Mouse (Mus musculus) MEL (cell line): ENCODE data around the gene Xcr1. TPM values are rescaled to one million over a fixed set of nuclear protein-coding genes. Genes with fewer than 3 reads are reported as not detected.

Source experiments
- DNase-seq: peaks from one replicate; pipeline ENCODE4 v3.0.0; 2011; ENCODE audit warnings: low read depth, low spot score
- H3K27ac ChIP-seq: 2 replicates; pipeline ENCODE4 v1.5.1; 2012; ENCODE audit warnings: low read depth, mild to moderate bottlenecking, control low read depth, low read length, moderate library complexity; ENCODE audit not compliant: control insufficient read depth
- H3K27me3 ChIP-seq, 2 experiments: fragments of 150-350 bp in 1 of 2; sonication (generic) in 1 of 2; 2 replicates each; pipeline ENCODE4 v1.6.1; 2012; ENCODE audit warnings: low read length in 2 of 2, mild to moderate bottlenecking in 2 of 2, improper control_type of control experiment in 1 of 2, moderate library complexity in 1 of 2; ENCODE audit not compliant: insufficient read depth in 2 of 2, control insufficient read depth in 1 of 2
- H3K36me3 ChIP-seq, 2 experiments: 2 replicates each; pipeline ENCODE4 v1.6.1; 2012 to 2014; ENCODE audit warnings: low read length in 2 of 2, improper control_type of control experiment in 1 of 2, inconsistent platforms in 1 of 2, mild to moderate bottlenecking in 1 of 2; ENCODE audit not compliant: insufficient read depth in 2 of 2, control insufficient read depth in 1 of 2
- H3K4me1 ChIP-seq, 2 experiments: fragments of 150-350 bp in 1 of 2; sonication (generic) in 1 of 2; 2 replicates each; pipeline ENCODE4 v1.6.1; 2012; ENCODE audit warnings: low read length in 2 of 2, improper control_type of control experiment in 1 of 2, mild to moderate bottlenecking in 1 of 2; ENCODE audit not compliant: insufficient read depth in 2 of 2, control insufficient read depth in 1 of 2
- H3K4me3 ChIP-seq, 2 experiments: fragments of 150-350 bp in 1 of 2; sonication (generic) in 1 of 2; 2 replicates each; pipeline ENCODE4 v1.5.1; 2012; ENCODE audit warnings: low read depth in 2 of 2, low read length in 2 of 2, mild to moderate bottlenecking in 2 of 2, moderate library complexity in 2 of 2, control low read depth in 1 of 2, improper control_type of control experiment in 1 of 2; ENCODE audit not compliant: control insufficient read depth in 1 of 2, insufficient read depth in 1 of 2
- H3K79me2 ChIP-seq: 2 replicates; pipeline ENCODE4 v1.6.1; 2012; ENCODE audit warnings: mild to moderate bottlenecking, low read length, moderate library complexity; ENCODE audit not compliant: control insufficient read depth, poor library complexity, insufficient read depth
- H3K9ac ChIP-seq: 2 replicates; pipeline ENCODE4 v1.6.1; 2012; ENCODE audit warnings: low read depth, mild to moderate bottlenecking, control low read depth, low read length, moderate library complexity; ENCODE audit not compliant: control insufficient read depth, poor library complexity, severe bottlenecking
- H3K9me3 ChIP-seq: fragments of 150-350 bp; sonication (generic); replicated peaks from 2 replicates; pipeline ENCODE4 v1.6.1; 2012; ENCODE audit warnings: mild to moderate bottlenecking, low read length, improper control_type of control experiment, moderate library complexity; ENCODE audit not compliant: insufficient read depth
- BHLHE40 ChIP-seq: IDR thresholded peaks from 2 replicates; pipeline ENCODE4 v1.6.1; 2012; ENCODE audit warnings: low read depth, mild to moderate bottlenecking, inconsistent platforms, low read length, improper control_type of control experiment, borderline replicate concordance
- CHD1 ChIP-seq: IDR thresholded peaks from 2 replicates; pipeline ENCODE4 v1.6.1; 2012; ENCODE audit warnings: low read depth, mild to moderate bottlenecking, inconsistent platforms, low read length, improper control_type of control experiment
- CHD2 ChIP-seq: IDR thresholded peaks from 2 replicates; pipeline ENCODE4 v1.6.1; 2011; ENCODE audit warnings: low read length, improper control_type of control experiment
- CTCF ChIP-seq, 3 experiments: IDR thresholded peaks in 2 of 3; conservative IDR thresholded peaks in 1 of 3; 2 replicates each; pipeline ENCODE4 v1.5.1; 2011 to 2012; ENCODE audit warnings: low read length in 3 of 3, low read depth in 2 of 3, mild to moderate bottlenecking in 2 of 3, improper control_type of control experiment in 1 of 3, inconsistent platforms in 1 of 3, mixed read lengths in 1 of 3, moderate library complexity in 1 of 3; ENCODE audit not compliant: control insufficient read depth in 1 of 3, insufficient read depth in 1 of 3, poor library complexity in 1 of 3, severe bottlenecking in 1 of 3
- EP300 ChIP-seq, 2 experiments: IDR thresholded peaks; 2 replicates each; pipeline ENCODE4 v1.6.1; 2011; ENCODE audit warnings: improper control_type of control experiment in 2 of 2, low read length in 2 of 2, low read depth in 1 of 2, mild to moderate bottlenecking in 1 of 2
- ETS1 ChIP-seq: IDR thresholded peaks from 2 replicates; pipeline ENCODE4 v1.6.1; 2012; ENCODE audit warnings: low read depth, mild to moderate bottlenecking, inconsistent platforms, low read length, improper control_type of control experiment, moderate library complexity
- GATA1 ChIP-seq: IDR thresholded peaks from 2 replicates; pipeline ENCODE4 v1.6.1; 2011; ENCODE audit warnings: low read depth, low read length, improper control_type of control experiment
- HCFC1 ChIP-seq: IDR thresholded peaks from 2 replicates; pipeline ENCODE4 v1.6.1; 2012; ENCODE audit warnings: low read depth, mild to moderate bottlenecking, inconsistent platforms, low read length, improper control_type of control experiment, moderate library complexity
- MAFK ChIP-seq: IDR thresholded peaks from 2 replicates; pipeline ENCODE4 v1.6.1; 2011; ENCODE audit warnings: low read depth, mild to moderate bottlenecking, low read length, improper control_type of control experiment, borderline replicate concordance
- MEF2A ChIP-seq: IDR thresholded peaks from 2 replicates; pipeline ENCODE4 v1.6.1; 2014; ENCODE audit warnings: low read depth, mild to moderate bottlenecking, inconsistent platforms, low read length, improper control_type of control experiment; ENCODE audit not compliant: poor library complexity, insufficient replicate concordance, severe bottlenecking; ENCODE audit errors: extremely low read depth
- MYB ChIP-seq: IDR thresholded peaks from 2 replicates; pipeline ENCODE4 v1.6.1; 2011; ENCODE audit warnings: mild to moderate bottlenecking, low read depth, low read length, improper control_type of control experiment
- NELFE ChIP-seq: IDR thresholded peaks from 2 replicates; pipeline ENCODE4 v1.6.1; 2011; ENCODE audit warnings: low read depth, low read length, improper control_type of control experiment
- POLR2AphosphoS2 ChIP-seq: IDR thresholded peaks from 2 replicates; pipeline ENCODE4 v1.6.1; 2011; ENCODE audit warnings: low read length, improper control_type of control experiment
- RAD21 ChIP-seq: IDR thresholded peaks from 2 replicates; pipeline ENCODE4 v1.6.1; 2011; ENCODE audit warnings: mild to moderate bottlenecking, low read depth, low read length, improper control_type of control experiment
- RCOR1 ChIP-seq: IDR thresholded peaks from 2 replicates; pipeline ENCODE4 v1.6.1; 2012; ENCODE audit warnings: low read depth, mild to moderate bottlenecking, inconsistent platforms, low read length, improper control_type of control experiment
- SMC3 ChIP-seq: IDR thresholded peaks from 2 replicates; pipeline ENCODE4 v1.6.1; 2011; ENCODE audit warnings: low read depth, low read length, improper control_type of control experiment
- TAL1 ChIP-seq: IDR thresholded peaks from 2 replicates; pipeline ENCODE4 v1.6.1; 2012; ENCODE audit warnings: mild to moderate bottlenecking, inconsistent platforms, low read length, moderate library complexity, mixed read lengths
- TCF12 ChIP-seq: IDR thresholded peaks from 2 replicates; pipeline ENCODE4 v1.6.1; 2014; ENCODE audit warnings: low read depth, mild to moderate bottlenecking, inconsistent platforms, low read length, improper control_type of control experiment, moderate library complexity
- UBTF ChIP-seq: IDR thresholded peaks from 2 replicates; pipeline ENCODE4 v1.6.1; 2012; ENCODE audit warnings: low read depth, mild to moderate bottlenecking, inconsistent platforms, low read length, improper control_type of control experiment, moderate library complexity, borderline replicate concordance; ENCODE audit not compliant: insufficient read depth
- USF2 ChIP-seq, 2 experiments: IDR thresholded peaks; 2 replicates each; pipeline ENCODE4 v1.6.1; 2011 to 2012; ENCODE audit warnings: improper control_type of control experiment in 2 of 2, low read length in 2 of 2, borderline replicate concordance in 1 of 2, inconsistent platforms in 1 of 2, low read depth in 1 of 2, mild to moderate bottlenecking in 1 of 2; ENCODE audit not compliant: insufficient read depth in 1 of 2
- ZC3H11A ChIP-seq: IDR thresholded peaks from 2 replicates; pipeline ENCODE4 v1.6.1; 2012; ENCODE audit warnings: low read depth, mild to moderate bottlenecking, inconsistent platforms, low read length, improper control_type of control experiment
- ZMIZ1 ChIP-seq: IDR thresholded peaks from 2 replicates; pipeline ENCODE4 v1.6.1; 2012; ENCODE audit warnings: low read depth, mild to moderate bottlenecking, inconsistent platforms, low read length, improper control_type of control experiment, moderate library complexity
- ZNF384 ChIP-seq: IDR thresholded peaks from 2 replicates; pipeline ENCODE4 v1.6.1; 2012; ENCODE audit warnings: low read depth, mild to moderate bottlenecking, inconsistent platforms, low read length, improper control_type of control experiment
- polyA plus RNA-seq, 2 experiments: library from polyadenylated mRNA; stranded (reverse) in 1 of 2; unstranded in 1 of 2; fragments of >175 nt in 1 of 2; fragments of >200 nt in 1 of 2; gene quantifications; 2 replicates each; pipeline versions ENCODE4 v1.2.1 to v1.2.4; 2012; ENCODE audit warnings: low replicate concordance in 2 of 2, low read depth in 1 of 2; ENCODE audit not compliant: insufficient read length in 2 of 2, insufficient read depth in 1 of 2, missing spikeins in 1 of 2
- total RNA-seq: library from RNA; depleted of rRNA; stranded (reverse); fragments of 300-350 nt; gene quantifications from 2 replicates; pipeline ENCODE4 v1.2.3, GENCODE M21; 2012

Xcr1 gene
- total and polyA plus RNA-seq, 3 experiments: 0.01 TPM; not detected in 2

GRCm38 (mm10) chr9:123846490-123846889 is 15.3 kb downstream of the Xcr1 start:
- Histone ChIP-seq H3K27me3 (no peaks in the 10 kb centered on the region), H3K9me3 (no peaks in the 10 kb centered on the region), H3K36me3 (peaks cover 0 to 18% of the 10 kb centered on the region in 2 experiments; a peak in 2 of 4 replicates), H3K4me3 (no peak overlapping the region), H3K79me2 (peaks cover under 1% of the 10 kb centered on the region; the same call in 1 of the 2 replicates), H3K27ac (no peak overlapping the region), H3K4me1 (peaks cover 4 to 14% of the 10 kb centered on the region in 2 experiments), H3K9ac (no peak overlapping the region)
- DNase-seq: peak; percentile 29
- TF ChIP-seq TCF12: peak; percentile 30; the same call in 1 of the 2 replicates
- TF ChIP-seq EP300 (IDR thresholded peaks at IDR 0.05; ENCODE audit: low read depth in 1 of 2, low read length in 2 of 2): peak in 1 of 2 experiments; percentile 54
- TF ChIP-seq MEF2A: peak; percentile 76; the same call in 1 of the 2 replicates
- TF ChIP-seq CHD1: no peak
- TF ChIP-seq SMC3: no peak
- TF ChIP-seq GATA1: peak; percentile 71
- peak; percentile 34; the same call in 1 of the 2 replicates for TF ChIP-seq RCOR1
- TF ChIP-seq ZNF384: no peak
- no peak for TF ChIP-seq NELFE
- no peak for TF ChIP-seq MAFK
- TF ChIP-seq TAL1: 0 out of 2 replicates have a peak, but pooled peaks have one; percentile 3
- TF ChIP-seq ETS1: peak; percentile 50
- no peak for TF ChIP-seq CHD2
- TF ChIP-seq HCFC1: no peak
- no peak for TF ChIP-seq POLR2AphosphoS2

DNA sequence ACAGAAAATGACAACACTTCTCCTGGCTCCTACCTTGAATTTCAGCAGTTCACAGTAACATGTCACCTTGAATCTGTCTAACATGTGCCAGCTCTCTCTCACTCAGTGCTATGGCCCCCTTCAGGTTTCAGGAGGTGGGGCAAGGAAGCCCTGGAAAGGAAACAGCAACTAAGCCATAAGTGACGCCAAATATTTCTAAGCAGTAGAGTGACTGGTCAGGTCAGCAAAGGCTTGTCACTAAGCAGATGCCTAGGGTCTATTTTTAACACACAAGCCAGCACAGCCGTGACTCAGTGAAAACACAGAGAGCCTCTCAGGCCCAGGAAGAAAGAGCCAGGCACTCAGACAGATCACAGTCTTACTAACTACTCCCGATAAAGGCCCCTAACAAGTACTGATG is 16.7 kb downstream of the Xcr1 start:
- H3K36me3 ChIP-seq: peaks cover 0 to 23% of the 10 kb centered on the region in 2 experiments; a peak in 2 of 4 replicates
- H3K79me2 ChIP-seq: no peaks in the 10 kb centered on the region
- TF ChIP-seq ZC3H11A: no peak
- no peak for TF ChIP-seq USF2 (IDR thresholded peaks at IDR 0.05; ENCODE audit: borderline replicate concordance in 1 of 2, insufficient read depth in 1 of 2, low read depth in 1 of 2, low read length in 2 of 2)
- no peak for TF ChIP-seq MYB
- no peak for TF ChIP-seq BHLHE40
- no peak for TF ChIP-seq ZMIZ1
- TF ChIP-seq TAL1: no peak
- TF ChIP-seq CTCF (IDR thresholded peaks at IDR 0.05 in 2 of 3, conservative IDR thresholded peaks at IDR 0.05 in 1 of 3; ENCODE audit: control insufficient read depth in 1 of 3, insufficient read depth in 1 of 3, low read depth in 2 of 3, low read length in 3 of 3, poor library complexity in 1 of 3, severe bottlenecking in 1 of 3): no peak
- TF ChIP-seq POLR2AphosphoS2: no peak
- TF ChIP-seq MEF2A: no peak
- no peak for TF ChIP-seq RAD21
- no peak for TF ChIP-seq EP300 (IDR thresholded peaks at IDR 0.05; ENCODE audit: low read depth in 1 of 2, low read length in 2 of 2)
- TF ChIP-seq SMC3: no peak
- no peak for TF ChIP-seq GATA1
- no peak for TF ChIP-seq HCFC1
- no peak for TF ChIP-seq UBTF
- TF ChIP-seq CHD2: no peak
- TF ChIP-seq, all 39 proteins: peak for 0
- Histone ChIP-seq H3K4me1 (peaks cover 6 to 7% of the 10 kb centered on the region in 2 experiments), H3K4me3 (no peak overlapping the region), H3K9me3 (no peaks in the 10 kb centered on the region), H3K27ac (no peak overlapping the region), H3K9ac (no peak overlapping the region), H3K27me3 (no peaks in the 10 kb centered on the region)
- peak; percentile 7 for DNase-seq
